Mouse (Mus musculus) ES-Bruce4 (cell line): Measurements from ENCODE around the gene Mllt10.

Source experiments
- CTCF ChIP-seq: IDR thresholded peaks from one replicate; pipeline ENCODE4 v1.8.1; 2011; ENCODE audit warnings: low read depth, low read length
- EP300 ChIP-seq: IDR thresholded peaks from 2 replicates; pipeline ENCODE4 v1.6.1; 2011; ENCODE audit warnings: low read depth, low read length; ENCODE audit not compliant: insufficient read depth
- POLR2A ChIP-seq: IDR thresholded peaks from one replicate; pipeline ENCODE4 v1.8.1; 2011; ENCODE audit warnings: low read length; ENCODE audit not compliant: insufficient read depth

DNA sequence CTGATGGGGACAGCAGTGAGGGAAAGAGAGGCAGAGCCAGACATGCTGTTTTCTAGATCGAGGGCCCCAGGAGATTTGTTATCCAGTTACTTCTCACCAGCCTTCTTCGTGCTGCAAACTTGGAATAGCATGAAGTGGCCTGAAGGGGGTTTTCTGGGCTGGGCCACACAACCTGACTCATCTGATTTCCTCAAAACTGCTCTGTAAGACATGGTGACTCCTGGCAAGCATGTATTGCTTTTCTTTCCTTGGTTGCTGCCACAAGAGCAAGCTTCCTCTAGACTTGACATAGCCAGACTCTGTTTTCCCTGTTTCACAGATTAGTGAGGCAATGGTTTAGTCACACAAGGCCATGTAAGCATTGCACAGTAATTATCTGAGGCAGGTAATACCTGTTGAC lies 159.0 kb downstream of the Mllt10 start:
- TF ChIP-seq CTCF (no peak), EP300 (no peak), POLR2A (no peak)
